Mouse (Mus musculus): Measurements from ENCODE around the gene Hoxa13.

- TF ChIP-seq CTCF (IDR thresholded peaks at IDR 0.05; ENCODE audit: insufficient read depth, low read length) (no peak), POLR2A (IDR thresholded peaks at IDR 0.05; ENCODE audit: borderline replicate concordance, extremely low read depth, low read depth, low read length) (no peak)
Measured at GRCm38 (mm10) chr6:52214271-52214670, 46.4 kb downstream of the Hoxa13 start.

Measured in lung, adult 2 months (tissue).